Mouse (Mus musculus): Measurements from ENCODE around the gene Gpr182. TPM values are rescaled to one million over a fixed set of nuclear protein-coding genes. Genes with fewer than 3 reads are reported as not detected.

Gpr182 gene
- polyA plus RNA-seq, 1 experiment from 2014 or later, result 0.67 TPM

- DNase-seq (peak; percentile 63), ATAC-seq (ENCODE audit: low FRiP score, low TSS enrichment) (no peak)
- Histone ChIP-seq H3K27me3 (ENCODE audit: control insufficient read depth, insufficient read depth, low read length) (no peaks in the 10 kb centered on the region), H3K36me3 (ENCODE audit: control insufficient read depth, insufficient read depth, low read length) (no peaks in the 10 kb centered on the region), H3K9me3 (ENCODE audit: control insufficient read depth, low read length) (no peaks in the 10 kb centered on the region), H3K4me2 (ENCODE audit: low read length) (no peak overlapping the region), H3K4me1 (ENCODE audit: control insufficient read depth, insufficient read depth, low read length) (peaks cover 7% of the 10 kb centered on the region; the same call in 1 of the 2 replicates), H3K9ac (replicated peaks; ENCODE audit: low read length) (0 out of 2 replicates have a peak overlapping the region, but pooled peaks have one; percentile 12), H3K4me3 (replicated peaks; ENCODE audit: low read depth, low read length) (no peak overlapping the region), H3K27ac (replicated peaks; ENCODE audit: low read depth, low read length) (0 out of 2 replicates have a peak overlapping the region, but pooled peaks have one; percentile 26)
- 14% methylated on average over 9 of the region's 9 CpGs for WGBS
Measured at GRCm38 (mm10) chr10:127730933-127731310, 20.6 kb downstream of the Gpr182 start.

DNA sequence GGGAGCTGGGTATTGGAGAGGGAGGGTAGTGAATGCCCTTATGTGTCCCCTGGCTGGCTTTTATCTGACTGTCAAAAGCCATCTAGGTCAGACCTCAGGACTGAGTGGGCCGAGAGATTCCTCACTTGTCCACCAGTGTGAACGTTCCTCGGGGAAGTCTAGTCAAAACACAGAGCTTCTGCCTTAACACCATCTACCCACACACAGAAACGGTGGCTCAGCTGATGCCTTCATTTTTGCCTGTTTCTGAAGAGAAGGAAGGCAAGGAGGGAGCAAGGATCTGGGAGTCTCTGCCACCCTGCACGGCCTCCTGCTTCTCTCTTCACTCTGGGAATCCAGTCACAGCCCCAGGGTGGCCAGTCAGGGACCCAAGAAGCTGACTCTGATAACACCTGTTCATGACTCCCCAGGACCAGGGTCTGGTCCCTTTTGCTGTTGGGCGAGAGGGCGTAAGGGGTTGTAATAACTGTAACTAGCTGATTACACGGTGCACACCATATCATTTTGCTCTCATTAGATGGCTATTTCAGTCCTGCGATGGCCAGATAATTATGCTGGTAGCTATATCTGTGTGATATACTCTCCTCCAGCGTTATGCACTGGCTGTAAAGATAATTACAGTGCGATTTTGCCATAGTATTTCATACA lies 21.1 kb downstream of the Gpr182 start:
- peaks cover 7% of the 10 kb centered on the region; the same call in 1 of the 2 replicates for H3K4me1 ChIP-seq (ENCODE audit: control insufficient read depth, insufficient read depth, low read length)
- H3K9ac ChIP-seq (replicated peaks; ENCODE audit: low read length), result 0 out of 2 replicates have a peak overlapping the region, but pooled peaks have one; percentile 12
- no peak overlapping the region for H3K4me2 ChIP-seq (ENCODE audit: low read length)
- ATAC-seq (ENCODE audit: low FRiP score, low TSS enrichment) (no peak), DNase-seq (peak; percentile 25)
- no peaks in the 10 kb centered on the region for H3K36me3 ChIP-seq (ENCODE audit: control insufficient read depth, insufficient read depth, low read length)
- 50% methylated on average over 11 of the region's 11 CpGs for whole genome bisulfite sequencing
- H3K9me3 ChIP-seq (ENCODE audit: control insufficient read depth, low read length), result no peaks in the 10 kb centered on the region
- H3K27me3 ChIP-seq (ENCODE audit: control insufficient read depth, insufficient read depth, low read length), result no peaks in the 10 kb centered on the region
- H3K4me3 ChIP-seq (replicated peaks; ENCODE audit: low read depth, low read length), result no peak overlapping the region
- H3K27ac ChIP-seq (replicated peaks; ENCODE audit: low read depth, low read length), result no peak overlapping the region

- Histone ChIP-seq H3K4me3 (replicated peaks; ENCODE audit: low read depth, low read length) (no peak overlapping the region), H3K27me3 (ENCODE audit: control insufficient read depth, insufficient read depth, low read length) (no peaks in the 10 kb centered on the region), H3K27ac (replicated peaks; ENCODE audit: low read depth, low read length) (no peak overlapping the region), H3K9ac (replicated peaks; ENCODE audit: low read length) (no peak overlapping the region), H3K4me1 (ENCODE audit: control insufficient read depth, insufficient read depth, low read length) (peaks cover 7% of the 10 kb centered on the region; the same call in 1 of the 2 replicates), H3K9me3 (ENCODE audit: control insufficient read depth, low read length) (no peaks in the 10 kb centered on the region), H3K36me3 (ENCODE audit: control insufficient read depth, insufficient read depth, low read length) (no peaks in the 10 kb centered on the region), H3K4me2 (ENCODE audit: low read length) (no peak overlapping the region)
- DNase-seq (no peak), ATAC-seq (ENCODE audit: low FRiP score, low TSS enrichment) (no peak)
- WGBS, result 75% methylated on average over 8 of the region's 8 CpGs
Measured at GRCm38 (mm10) chr10:127728437-127728836, 23.1 kb downstream of the Gpr182 start.

DNA sequence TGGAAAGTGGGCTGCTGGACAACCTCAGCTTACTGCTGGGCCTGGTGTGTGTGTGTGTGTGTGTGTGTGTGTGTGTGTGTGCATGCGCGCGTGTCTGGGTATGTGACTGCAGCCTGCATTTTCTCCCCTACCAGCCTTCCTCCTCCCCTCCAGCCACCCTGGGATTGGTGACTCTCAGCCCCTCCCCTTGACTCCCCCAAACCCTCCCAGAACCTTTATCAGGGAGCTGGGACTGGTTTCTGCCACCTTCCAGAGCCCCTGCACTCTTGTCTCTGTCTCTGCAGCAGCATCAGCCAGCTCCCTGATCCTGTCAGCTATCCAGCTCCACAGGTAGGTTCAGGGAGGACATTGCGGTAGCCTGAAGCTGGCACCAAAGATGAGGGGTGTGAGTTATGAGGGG lies 26.4 kb downstream of the Gpr182 start:
- Histone ChIP-seq H3K9ac (replicated peaks; ENCODE audit: low read length) (no peak overlapping the region), H3K4me1 (ENCODE audit: control insufficient read depth, insufficient read depth, low read length) (peaks cover 22% of the 10 kb centered on the region), H3K9me3 (ENCODE audit: control insufficient read depth, low read length) (no peaks in the 10 kb centered on the region), H3K36me3 (ENCODE audit: control insufficient read depth, insufficient read depth, low read length) (no peaks in the 10 kb centered on the region), H3K4me2 (ENCODE audit: low read length) (no peak overlapping the region), H3K27ac (replicated peaks; ENCODE audit: low read depth, low read length) (no peak overlapping the region), H3K4me3 (replicated peaks; ENCODE audit: low read depth, low read length) (no peak overlapping the region), H3K27me3 (ENCODE audit: control insufficient read depth, insufficient read depth, low read length) (no peaks in the 10 kb centered on the region)
- DNase-seq, result no peak
- WGBS, result 76% methylated on average over 4 of the region's 4 CpGs
- ATAC-seq (ENCODE audit: low FRiP score, low TSS enrichment), result no peak

- no peak for DNase-seq
- H3K4me2 ChIP-seq (ENCODE audit: low read length), result no peak within 1 kb of the TSS
- H3K36me3 ChIP-seq (ENCODE audit: control insufficient read depth, insufficient read depth, low read length), result no peaks in the 10 kb centered on the region
- no peaks in the 10 kb centered on the region for H3K9me3 ChIP-seq (ENCODE audit: control insufficient read depth, low read length)
- H3K4me3 ChIP-seq (replicated peaks; ENCODE audit: low read depth, low read length), result no peak within 1 kb of the TSS
- no peak within 1 kb of the TSS for H3K9ac ChIP-seq (replicated peaks; ENCODE audit: low read length)
- H3K27ac ChIP-seq (replicated peaks; ENCODE audit: low read depth, low read length), result no peak within 1 kb of the TSS
- no peaks in the 10 kb centered on the region for H3K27me3 ChIP-seq (ENCODE audit: control insufficient read depth, insufficient read depth, low read length)
- WGBS, result 82% methylated on average over 3 of the region's 3 CpGs
- peaks cover 22% of the 10 kb centered on the region for H3K4me1 ChIP-seq (ENCODE audit: control insufficient read depth, insufficient read depth, low read length)
- no peak for ATAC-seq (ENCODE audit: low FRiP score, low TSS enrichment)
Measured at GRCm38 (mm10) chr10:127724178-127724577, 27.4 kb downstream of the Gpr182 start, which contains the start of gene Tac2. Tac2 (plus strand) TSS chr10:127724478.

- peaks cover 22% of the 10 kb centered on the region for H3K4me1 ChIP-seq (ENCODE audit: control insufficient read depth, insufficient read depth, low read length)
- ATAC-seq (ENCODE audit: low FRiP score, low TSS enrichment), result peak; percentile 59; the same call in 1 of the 2 replicates
- peak overlapping the region; percentile 7; the same call in 1 of the 2 replicates for H3K9ac ChIP-seq (replicated peaks; ENCODE audit: low read length)
- WGBS, result 10% methylated on average over 20 of the region's 20 CpGs
- DNase-seq, result peak; percentile 72
- H3K9me3 ChIP-seq (ENCODE audit: control insufficient read depth, low read length), result no peaks in the 10 kb centered on the region
- no peak overlapping the region for H3K4me3 ChIP-seq (replicated peaks; ENCODE audit: low read depth, low read length)
- no peaks in the 10 kb centered on the region for H3K27me3 ChIP-seq (ENCODE audit: control insufficient read depth, insufficient read depth, low read length)
- peak overlapping the region; percentile 42 for H3K4me2 ChIP-seq (ENCODE audit: low read length)
- H3K36me3 ChIP-seq (ENCODE audit: control insufficient read depth, insufficient read depth, low read length), result no peaks in the 10 kb centered on the region
- H3K27ac ChIP-seq (replicated peaks; ENCODE audit: low read depth, low read length), result peak overlapping the region; percentile 47
Measured at GRCm38 (mm10) chr10:127721671-127722418, 29.7 kb downstream of the Gpr182 start.

DNA sequence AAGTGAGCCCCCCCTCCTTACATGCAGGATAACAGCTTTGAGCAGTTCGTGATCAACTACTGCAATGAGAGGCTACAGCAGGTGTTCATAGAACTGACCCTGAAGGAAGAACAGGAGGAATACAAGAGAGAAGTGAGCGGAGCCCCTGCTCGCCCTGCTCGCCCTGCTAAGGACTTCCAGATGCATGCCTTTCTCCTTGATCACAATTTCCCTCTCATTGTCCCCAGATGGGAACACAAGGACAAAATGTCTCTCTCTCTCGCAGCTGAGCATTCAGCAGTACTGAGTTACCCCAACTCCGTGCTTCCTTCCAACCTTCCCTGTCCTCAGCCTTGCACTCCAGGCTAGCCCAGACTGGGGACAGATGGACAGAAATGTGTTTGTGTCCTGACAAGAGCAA lies 38.8 kb downstream of the Gpr182 start:
- no peak overlapping the region for H3K27ac ChIP-seq (replicated peaks; ENCODE audit: low read depth, low read length)
- no peaks in the 10 kb centered on the region for H3K9me3 ChIP-seq (ENCODE audit: control insufficient read depth, low read length)
- H3K36me3 ChIP-seq (ENCODE audit: control insufficient read depth, insufficient read depth, low read length), result no peaks in the 10 kb centered on the region
- ATAC-seq (ENCODE audit: low FRiP score, low TSS enrichment) (no peak), DNase-seq (no peak)
- H3K9ac ChIP-seq (replicated peaks; ENCODE audit: low read length), result no peak overlapping the region
- H3K4me1 ChIP-seq (ENCODE audit: control insufficient read depth, insufficient read depth, low read length), result no peaks in the 10 kb centered on the region
- H3K27me3 ChIP-seq (ENCODE audit: control insufficient read depth, insufficient read depth, low read length), result no peaks in the 10 kb centered on the region
- H3K4me3 ChIP-seq (replicated peaks; ENCODE audit: low read depth, low read length), result no peak overlapping the region
- WGBS, result 86% methylated on average over 6 of the region's 6 CpGs
- H3K4me2 ChIP-seq (ENCODE audit: low read length), result no peak overlapping the region

- Histone ChIP-seq H3K4me2 (ENCODE audit: low read length) (no peak overlapping the region), H3K27me3 (ENCODE audit: control insufficient read depth, insufficient read depth, low read length) (no peaks in the 10 kb centered on the region), H3K9ac (replicated peaks; ENCODE audit: low read length) (no peak overlapping the region), H3K36me3 (ENCODE audit: control insufficient read depth, insufficient read depth, low read length) (no peaks in the 10 kb centered on the region), H3K4me3 (replicated peaks; ENCODE audit: low read depth, low read length) (no peak overlapping the region), H3K4me1 (ENCODE audit: control insufficient read depth, insufficient read depth, low read length) (no peaks in the 10 kb centered on the region), H3K9me3 (ENCODE audit: control insufficient read depth, low read length) (no peaks in the 10 kb centered on the region), H3K27ac (replicated peaks; ENCODE audit: low read depth, low read length) (no peak overlapping the region)
- 89% methylated on average over 13 of the region's 13 CpGs for WGBS
- no peak for DNase-seq
- no peak for ATAC-seq (ENCODE audit: low FRiP score, low TSS enrichment)
Measured at GRCm38 (mm10) chr10:127710331-127710730, 41.2 kb downstream of the Gpr182 start.

Measured in midbrain, embryonic 14.5 days (tissue).